Mouse (Mus musculus): ENCODE measurements at regions not wholly inside any gene's neighbourhood (a gene's known extent, or its start where the extent isn't known, plus 50 kb on each side); places are given as distances from the start of the nearest gene placed in this dataset.

- DNase-seq (ENCODE audit: low spot score), result no peak
Measured at GRCm38 (mm10) chr6:93623541-93623940, 660.2 kb downstream of the Magi1 start.

GRCm38 (mm10) chr6:93616926-93617325 is 666.8 kb downstream of the Magi1 start:
- DNase-seq (ENCODE audit: low spot score), result no peak

- no peak for DNase-seq (ENCODE audit: low spot score)
Measured at GRCm38 (mm10) chr6:93600376-93600775, 657.1 kb upstream of the Adamts9 start.

GRCm38 (mm10) chr6:93599371-93599770 is 656.1 kb upstream of the Adamts9 start:
- DNase-seq (ENCODE audit: low spot score), result no peak

- no peak for DNase-seq (ENCODE audit: low spot score)
Measured at GRCm38 (mm10) chr6:93589935-93590334, 646.6 kb upstream of the Adamts9 start.

GRCm38 (mm10) chr6:93586871-93587270 is 643.6 kb upstream of the Adamts9 start:
- DNase-seq (ENCODE audit: low spot score), result no peak

- no peak for DNase-seq (ENCODE audit: low spot score)
Measured at GRCm38 (mm10) chr6:93581141-93581540, 637.8 kb upstream of the Adamts9 start.

- no peak for DNase-seq (ENCODE audit: low spot score)
Measured at GRCm38 (mm10) chr6:93580716-93581115, 637.4 kb upstream of the Adamts9 start.

- DNase-seq (ENCODE audit: low spot score), result no peak
Measured at GRCm38 (mm10) chr6:93575249-93575648, 632.0 kb upstream of the Adamts9 start.

- peak; percentile 52 for DNase-seq (ENCODE audit: low spot score)
Measured at GRCm38 (mm10) chr6:93573679-93574635, 630.7 kb upstream of the Adamts9 start.

- DNase-seq (ENCODE audit: low spot score), result no peak
Measured at GRCm38 (mm10) chr6:93569866-93570265, 626.6 kb upstream of the Adamts9 start.

- no peak for DNase-seq (ENCODE audit: low spot score)
Measured at GRCm38 (mm10) chr6:93569211-93569610, 625.9 kb upstream of the Adamts9 start.

GRCm38 (mm10) chr6:93566661-93567060 is 623.4 kb upstream of the Adamts9 start:
- no peak for DNase-seq (ENCODE audit: low spot score)

- DNase-seq (ENCODE audit: low spot score), result no peak
Measured at GRCm38 (mm10) chr6:93548311-93548710, 605.0 kb upstream of the Adamts9 start.

GRCm38 (mm10) chr6:93544246-93544645 is 601.0 kb upstream of the Adamts9 start:
- no peak for DNase-seq (ENCODE audit: low spot score)

GRCm38 (mm10) chr6:93543354-93544129 is 600.2 kb upstream of the Adamts9 start:
- DNase-seq (ENCODE audit: low spot score), result no peak

- DNase-seq (ENCODE audit: low spot score), result no peak
Measured at GRCm38 (mm10) chr6:93539583-93539982, 596.3 kb upstream of the Adamts9 start.

GRCm38 (mm10) chr6:93539171-93539570 is 595.9 kb upstream of the Adamts9 start:
- no peak for DNase-seq (ENCODE audit: low spot score)

GRCm38 (mm10) chr6:93537971-93538370 is 594.7 kb upstream of the Adamts9 start:
- DNase-seq (ENCODE audit: low spot score), result no peak

- DNase-seq (ENCODE audit: low spot score), result no peak
Measured at GRCm38 (mm10) chr6:93537126-93537525, 593.8 kb upstream of the Adamts9 start.

- no peak for DNase-seq (ENCODE audit: low spot score)
Measured at GRCm38 (mm10) chr6:93513818-93514217, 570.5 kb upstream of the Adamts9 start.

GRCm38 (mm10) chr6:93509857-93510256 is 566.6 kb upstream of the Adamts9 start:
- DNase-seq (ENCODE audit: low spot score), result no peak

- DNase-seq (ENCODE audit: low spot score), result no peak
Measured at GRCm38 (mm10) chr6:93497824-93498223, 554.5 kb upstream of the Adamts9 start.
